Mouse (Mus musculus) cerebellum, postnatal 4 days (tissue): ENCODE measurements around the gene Rapgef5.
A peak's percentile ranks its signal among the peaks of the same experiment; 100 is the strongest.

ENCODE experiments used
- DNase-seq, 2 experiments: peaks; one replicate each; pipeline ENCODE4 v3.0.0; 2022; ENCODE audit warnings: low spot score in 2 of 2, mixed read lengths in 1 of 2

Rapgef5 gene

GRCm38 (mm10) chr12:117531106-117531505, 14.8 kb downstream of the Rapgef5 start:
- DNase-seq = no peak

- no peak for DNase-seq
Observed at GRCm38 (mm10) chr12:117533176-117534086, 17.2 kb downstream of the Rapgef5 start.

GRCm38 (mm10) chr12:117534087-117534751, 17.9 kb downstream of the Rapgef5 start:
- peak in 1 of 2 experiments; percentile 21 for DNase-seq

GRCm38 (mm10) chr12:117540352-117540751, 24.1 kb downstream of the Rapgef5 start:
- DNase-seq = no peak

- no peak for DNase-seq
Observed at GRCm38 (mm10) chr12:117545277-117545676, 29.0 kb downstream of the Rapgef5 start.

DNA sequence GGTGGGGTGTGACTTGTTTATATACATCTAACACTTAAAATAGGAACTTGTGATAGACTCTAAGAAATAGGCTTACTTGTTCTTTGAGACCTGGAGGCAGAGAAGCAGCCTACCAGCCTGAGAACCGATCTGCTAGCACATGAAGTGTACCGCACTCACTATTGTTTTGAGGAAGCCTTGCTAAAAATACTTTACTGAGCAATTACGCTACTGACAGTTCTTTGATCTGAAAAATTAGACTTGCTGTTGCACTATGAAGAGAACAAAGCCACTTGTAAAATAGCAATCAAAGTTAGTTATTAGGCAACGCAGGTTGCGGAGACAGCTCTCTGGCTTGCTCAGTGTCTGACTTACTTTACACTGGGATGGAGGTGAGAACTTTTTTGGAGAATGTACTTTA, 37.1 kb downstream of the Rapgef5 start:
- no peak for DNase-seq

DNA sequence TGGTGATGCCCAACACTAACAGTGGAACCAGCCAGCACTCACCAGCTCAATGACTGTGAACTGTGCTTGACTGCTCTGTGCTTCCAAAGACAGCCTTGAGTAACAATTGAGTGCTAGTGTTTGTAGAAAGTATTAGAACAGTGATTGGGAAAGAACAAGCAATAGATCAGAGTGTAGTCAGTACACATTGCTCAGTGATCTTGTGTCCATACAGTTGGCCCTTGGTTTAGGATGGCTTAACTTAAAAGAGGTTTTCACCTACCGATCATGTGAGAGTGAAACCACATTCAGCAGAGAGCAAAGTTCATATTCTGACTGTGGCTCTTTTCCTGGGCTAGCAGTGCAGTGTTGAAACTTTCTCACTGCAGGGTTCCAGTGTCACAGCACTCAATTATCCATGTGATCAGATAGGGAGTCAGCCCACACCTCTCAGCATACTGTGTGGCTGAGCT, 38.4 kb downstream of the Rapgef5 start:
- no peak for DNase-seq

- no peak for DNase-seq
Observed at GRCm38 (mm10) chr12:117560450-117560849, 44.2 kb downstream of the Rapgef5 start.

GRCm38 (mm10) chr12:117561411-117562059, 45.3 kb downstream of the Rapgef5 start:
- no peak for DNase-seq

DNA sequence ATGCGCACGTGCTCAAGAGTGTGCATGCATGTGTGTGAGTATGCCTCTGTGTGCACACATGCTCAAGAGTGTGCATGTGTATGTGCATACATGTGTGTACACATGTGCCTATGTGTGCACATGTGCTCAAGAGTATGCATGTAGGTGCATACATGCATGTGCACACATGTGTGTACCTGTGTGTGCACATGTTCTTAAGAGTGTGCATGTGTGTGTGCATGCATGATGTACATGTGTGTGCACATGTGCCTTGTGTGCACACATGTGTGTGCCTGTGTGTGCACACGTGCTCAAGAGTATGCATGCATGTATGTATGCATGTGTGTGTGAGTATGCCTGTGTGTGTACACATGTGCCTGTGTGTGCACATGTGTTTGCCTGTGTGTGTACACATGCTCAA, 45.8 kb downstream of the Rapgef5 start:
- no peak for DNase-seq

DNA sequence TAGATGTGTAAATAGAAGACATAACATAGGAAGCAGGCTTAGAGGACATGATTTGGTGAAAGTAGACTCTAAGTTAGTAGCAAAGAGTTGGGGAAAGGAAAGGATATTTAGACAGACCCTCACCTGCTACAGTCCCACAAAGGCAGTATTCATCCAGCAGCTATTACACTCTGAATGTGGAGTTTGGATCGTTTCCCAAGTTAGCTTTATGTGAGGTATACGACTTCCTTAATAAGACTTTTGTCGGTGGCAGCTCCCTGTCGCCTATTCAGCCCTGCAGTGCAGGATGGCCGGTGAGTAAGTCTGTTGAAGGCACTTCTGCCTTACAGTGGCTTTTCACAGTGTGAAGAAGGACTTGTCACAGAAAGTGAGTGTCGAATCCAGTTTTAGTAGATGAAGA, 47.6 kb downstream of the Rapgef5 start:
- DNase-seq = no peak

DNA sequence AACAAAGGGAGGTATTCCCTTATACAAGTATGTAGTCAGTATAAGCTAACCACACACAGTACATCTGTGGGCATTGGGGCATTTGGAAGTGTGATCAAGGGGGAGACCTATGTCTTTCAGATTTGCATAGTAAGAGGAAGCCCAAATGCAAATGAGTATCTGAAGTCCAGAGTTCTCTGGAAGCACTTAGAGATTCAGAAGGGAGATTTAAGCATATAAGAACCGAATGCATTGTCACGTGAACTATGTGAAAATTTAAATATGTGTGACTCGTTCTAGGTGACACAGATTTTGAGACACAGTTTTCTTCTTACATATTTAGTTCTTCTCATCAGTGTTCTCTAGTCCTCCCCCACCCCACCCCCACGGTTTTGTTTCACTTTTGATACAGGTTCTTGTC, 50.0 kb downstream of the Rapgef5 start:
- DNase-seq = no peak

DNA sequence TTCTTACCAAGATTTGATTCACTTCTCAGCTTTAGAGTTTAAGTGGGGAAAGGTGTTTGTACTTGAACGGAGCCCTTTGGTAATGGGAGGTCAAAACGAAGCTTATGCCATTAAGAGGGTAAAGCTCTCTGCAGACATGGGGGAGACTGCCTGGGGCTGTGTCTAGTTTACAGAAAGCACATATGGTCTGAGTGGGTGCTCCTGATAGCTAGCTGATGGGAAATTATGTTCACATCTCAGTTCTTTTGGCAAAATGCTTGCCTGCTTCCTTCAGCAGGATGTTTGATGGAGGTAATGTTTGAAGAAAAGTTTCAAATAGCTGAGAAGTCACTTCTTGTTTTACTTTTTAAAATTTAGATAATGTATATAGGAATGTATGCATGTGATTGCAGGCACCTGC, 53.4 kb downstream of the Rapgef5 start:
- DNase-seq = no peak

GRCm38 (mm10) chr12:117584256-117584655, 68.0 kb downstream of the Rapgef5 start:
- DNase-seq = no peak

- no peak for DNase-seq
Observed at GRCm38 (mm10) chr12:117585390-117585789, 69.1 kb downstream of the Rapgef5 start.

- peak in 1 of 2 experiments; percentile 42 for DNase-seq
Observed at GRCm38 (mm10) chr12:117586124-117586523, 69.8 kb downstream of the Rapgef5 start.

GRCm38 (mm10) chr12:117589186-117589585, 72.9 kb downstream of the Rapgef5 start:
- no peak for DNase-seq

GRCm38 (mm10) chr12:117592019-117592418, 75.7 kb downstream of the Rapgef5 start:
- DNase-seq = no peak

GRCm38 (mm10) chr12:117592583-117592982, 76.3 kb downstream of the Rapgef5 start:
- DNase-seq = no peak

- no peak for DNase-seq
Observed at GRCm38 (mm10) chr12:117595179-117595578, 78.9 kb downstream of the Rapgef5 start.

- no peak for DNase-seq
Observed at GRCm38 (mm10) chr12:117598190-117598589, 81.9 kb downstream of the Rapgef5 start.

DNA sequence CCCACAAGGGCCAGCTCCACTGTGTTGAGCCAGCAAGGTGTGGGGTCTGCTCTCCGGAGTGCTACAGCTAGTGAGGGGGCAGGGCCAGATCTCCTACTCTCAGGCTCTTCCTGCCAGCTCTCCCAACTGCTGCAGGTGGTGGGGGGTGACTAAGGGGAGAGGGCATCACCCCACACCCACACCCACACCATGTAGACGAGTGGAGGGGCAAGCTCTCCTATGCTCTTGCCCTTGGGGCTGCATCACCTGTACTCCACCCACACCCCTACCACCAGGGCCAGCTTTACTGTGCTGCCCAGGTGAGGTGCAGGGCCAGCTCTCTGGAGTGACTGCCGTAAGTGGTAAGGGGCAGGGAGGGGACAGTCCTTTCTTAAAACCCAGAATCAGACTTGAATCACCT, 89.7 kb downstream of the Rapgef5 start:
- no peak for DNase-seq
